Mouse (Mus musculus): ENCODE measurements around the gene Tomm40l. TPM values are rescaled to one million over a fixed set of nuclear protein-coding genes. Genes with fewer than 3 reads are reported as not detected.

Tomm40l gene
- 10 to 100 TPM; 43.2 to 56.3 TPM for total RNA-seq (2021)
- long read RNA-seq, experiment 1, full-length matches to known transcripts = 31 of 45 reads
- long read RNA-seq, experiment 1, partial matches to known transcripts = 7 of 45 reads
- long read RNA-seq, experiment 1, other reads (novel, unspliced or antisense) = 7 of 45 reads
- long read RNA-seq, experiment 2, full-length matches to known transcripts = 17 of 34 reads
- long read RNA-seq, experiment 2, partial matches to known transcripts = 0 of 34 reads
- long read RNA-seq, experiment 2, other reads (novel, unspliced or antisense) = 17 of 34 reads

- peak within 1 kb of the TSS; percentile 88 for H3K4me3 ChIP-seq
- intact Hi-C loops (cut with DNase I) = loop anchor here (1.0 to 2.0 kb wide), 4 partner anchors 16 to 106 kb away; no protein-coding TSS in a partner anchor
Measured at GRCm38 (mm10) chr1:171222238-171223155, at the start of gene Tomm40l. Tomm40l (minus strand) TSS chr1:171222514.

GRCm38 (mm10) chr1:171272086-171272485 is 49.8 kb upstream of the Tomm40l start:
- H3K4me3 ChIP-seq = peak overlapping the region; percentile 17; the same call in 1 of the 2 replicates
- intact Hi-C loops (cut with DNase I) = no loop called here
- TF ChIP-seq CTCF (IDR thresholded peaks at IDR 0.05) = no peak
- peak overlapping the region; percentile 31; the same call in 1 of the 2 replicates for H3K27ac ChIP-seq
- no peak for DNase-seq

More at GRCm38 (mm10) chr1:171222238-171223155, at the start of gene Tomm40l:
- TF ChIP-seq CTCF (IDR thresholded peaks at IDR 0.05) = peak; percentile 83
- peak; percentile 95 for DNase-seq
- H3K27ac ChIP-seq = peak within 1 kb of the TSS; percentile 95

- DNase-seq = no peak
- peak overlapping the region; percentile 17; the same call in 1 of the 2 replicates for H3K4me3 ChIP-seq
- TF ChIP-seq CTCF (IDR thresholded peaks at IDR 0.05) = no peak
- intact Hi-C loops (cut with DNase I) = loop anchor here (2.0 kb wide), 1 partner anchor 15 kb away; the partner anchor contains the start of gene Usp21
- H3K27ac ChIP-seq = peak overlapping the region; percentile 31; the same call in 1 of the 2 replicates
Measured at GRCm38 (mm10) chr1:171271622-171272021, 49.3 kb upstream of the Tomm40l start.

- intact Hi-C loops (cut with DNase I) = loop anchor here (2.0 kb wide), 1 partner anchor 16 kb away; the partner anchor contains the start of gene Usp21
- no peak for DNase-seq
- no peak for TF ChIP-seq CTCF (IDR thresholded peaks at IDR 0.05)
- H3K27ac ChIP-seq = peak overlapping the region; percentile 92; the same call in 1 of the 2 replicates
- peak overlapping the region; percentile 83 for H3K4me3 ChIP-seq
Measured at GRCm38 (mm10) chr1:171271196-171271595, 48.9 kb upstream of the Tomm40l start.

GRCm38 (mm10) chr1:171270573-171270900 is 48.2 kb upstream of the Tomm40l start:
- no peak for TF ChIP-seq CTCF (IDR thresholded peaks at IDR 0.05)
- Histone ChIP-seq H3K4me3 (peak overlapping the region; percentile 83), H3K27ac (peak overlapping the region; percentile 92)
- intact Hi-C loops (cut with DNase I) = loop anchor here (2.0 kb wide), 1 partner anchor 16 kb away; the partner anchor contains the start of gene Usp21
- DNase-seq = no peak

GRCm38 (mm10) chr1:171269848-171270572 is 47.7 kb upstream of the Tomm40l start, which contains the start of gene B4galt3:
B4galt3 (plus strand) TSS chr1:171270328.
- Histone ChIP-seq H3K27ac (peak within 1 kb of the TSS; percentile 92), H3K4me3 (peak within 1 kb of the TSS; percentile 83)
- TF ChIP-seq CTCF (IDR thresholded peaks at IDR 0.05) = no peak
- DNase-seq = peak; percentile 97
- intact Hi-C loops (cut with DNase I) = loop anchor here (2.0 kb wide), 1 partner anchor 17 kb away; the partner anchor contains the start of gene Usp21

GRCm38 (mm10) chr1:171268341-171268740 is 46.0 kb upstream of the Tomm40l start:
- peak overlapping the region; percentile 24 for H3K27ac ChIP-seq
- no peak for DNase-seq
- no peak overlapping the region for H3K4me3 ChIP-seq
- intact Hi-C loops (cut with DNase I) = no loop called here
- TF ChIP-seq CTCF (IDR thresholded peaks at IDR 0.05) = no peak

GRCm38 (mm10) chr1:171265971-171266744 is 43.8 kb upstream of the Tomm40l start:
- intact Hi-C loops (cut with DNase I) = no loop called here
- DNase-seq = no peak
- no peak overlapping the region for H3K4me3 ChIP-seq
- no peak for TF ChIP-seq CTCF (IDR thresholded peaks at IDR 0.05)
- no peak overlapping the region for H3K27ac ChIP-seq

GRCm38 (mm10) chr1:171263666-171264461 is 41.5 kb upstream of the Tomm40l start:
- intact Hi-C loops (cut with DNase I) = loop anchor here (5.0 kb wide), 1 partner anchor 102 kb away; no protein-coding TSS in a partner anchor
- no peak overlapping the region for H3K4me3 ChIP-seq
- peak; percentile 18 for DNase-seq
- peak overlapping the region; percentile 84 for H3K27ac ChIP-seq
- TF ChIP-seq CTCF (IDR thresholded peaks at IDR 0.05) = no peak; the same call in 1 of the 2 replicates

GRCm38 (mm10) chr1:171263185-171263611 is 40.9 kb upstream of the Tomm40l start:
- Histone ChIP-seq H3K27ac (peak overlapping the region; percentile 84), H3K4me3 (peak overlapping the region; percentile 57; the same call in 1 of the 2 replicates)
- no peak for TF ChIP-seq CTCF (IDR thresholded peaks at IDR 0.05)
- peak; percentile 27 for DNase-seq
- intact Hi-C loops (cut with DNase I) = loop anchor here (5.0 kb wide), 1 partner anchor 101 kb away; no protein-coding TSS in a partner anchor
